Mouse (Mus musculus) urinary bladder, postnatal 36 days (tissue): ENCODE results near the gene Specc1l.
"Not testable (repeated sequence)": the region's sequence is repeated elsewhere in the genome, so short reads cannot be mapped to it uniquely, and the experiment has no call there.

ENCODE experiments used
- DNase-seq, 2 experiments: peaks; one replicate each; pipeline ENCODE4 v3.0.0; 2022; ENCODE audit warnings: low spot score in 2 of 2, mixed read lengths in 1 of 2

Gene Specc1l

GRCm38 (mm10) chr10:75315756-75316155, 103.9 kb downstream of the Specc1l start:
- no peak for DNase-seq

DNA sequence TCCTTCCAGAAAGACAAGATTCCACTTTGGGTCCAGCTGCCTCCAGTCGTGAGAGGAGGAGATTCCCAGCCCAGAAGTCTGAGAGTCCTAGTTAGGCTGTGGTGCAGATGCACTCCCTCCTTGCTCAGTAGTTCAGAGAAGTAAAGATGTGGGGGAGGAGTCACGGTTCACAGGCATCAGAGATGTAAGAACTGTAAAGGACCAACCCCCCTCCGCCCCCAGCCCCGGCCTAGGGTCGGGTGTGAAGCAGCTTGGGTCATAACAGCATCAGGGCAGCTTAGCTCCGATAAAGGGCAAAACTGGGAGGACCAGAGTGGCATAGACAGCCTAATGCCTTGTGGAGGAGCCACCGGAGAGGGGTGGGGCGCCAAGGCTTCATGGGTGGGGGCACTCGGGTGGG, 104.6 kb downstream of the Specc1l start:
- no peak for DNase-seq

DNA sequence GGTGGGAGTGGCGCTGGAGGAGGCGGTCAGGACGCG, 104.8 kb downstream of the Specc1l start, which contains the start of gene Adora2a:
Gene Adora2a (plus strand): TSS at position 6 of the 36 bp plus-strand sequence.
- no peak for DNase-seq

DNA sequence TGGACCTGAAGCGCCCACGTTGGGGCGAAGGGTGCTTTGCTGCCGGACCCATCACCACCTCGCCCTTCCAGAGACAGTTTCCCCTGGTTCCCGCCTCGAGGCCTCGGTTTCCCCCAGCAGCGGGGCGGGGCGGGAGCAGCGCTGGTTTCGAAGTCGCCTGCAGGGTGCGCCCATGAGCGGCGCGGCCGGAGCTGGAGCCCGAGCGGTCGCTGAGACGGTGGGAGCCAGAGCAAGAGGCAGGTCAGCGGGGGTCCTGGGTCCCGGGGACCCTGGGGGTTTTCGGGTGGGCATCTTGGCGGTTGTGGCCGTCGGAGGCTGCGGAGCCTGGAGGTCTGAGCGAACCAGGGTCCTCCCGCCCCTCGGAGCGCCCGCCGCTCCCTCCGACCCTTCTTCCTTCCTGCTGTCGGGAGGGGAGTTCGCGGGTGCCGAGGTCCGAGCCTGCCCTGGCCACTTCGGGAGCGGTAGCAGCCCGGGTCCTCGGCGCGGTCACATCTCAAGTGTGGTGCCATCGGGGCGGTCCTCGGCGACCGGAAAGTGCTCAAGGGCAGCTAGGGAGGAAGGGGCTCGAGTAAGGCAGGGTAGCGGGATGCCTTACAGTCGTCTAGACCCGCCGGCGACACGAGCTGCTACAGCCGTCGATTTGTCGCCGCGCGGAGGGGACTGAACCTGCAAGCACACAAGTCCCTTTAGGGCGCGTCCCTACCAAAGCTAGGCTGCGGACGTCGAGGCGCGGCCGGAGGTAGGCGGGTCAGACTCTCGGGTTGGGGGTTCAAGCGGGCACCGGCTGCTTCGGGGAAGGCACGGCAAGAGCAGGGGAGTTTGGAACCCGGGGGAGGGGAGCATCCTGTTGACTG, 105.3 kb downstream of the Specc1l start:
- peak; percentile 47 to 66 for DNase-seq

DNA sequence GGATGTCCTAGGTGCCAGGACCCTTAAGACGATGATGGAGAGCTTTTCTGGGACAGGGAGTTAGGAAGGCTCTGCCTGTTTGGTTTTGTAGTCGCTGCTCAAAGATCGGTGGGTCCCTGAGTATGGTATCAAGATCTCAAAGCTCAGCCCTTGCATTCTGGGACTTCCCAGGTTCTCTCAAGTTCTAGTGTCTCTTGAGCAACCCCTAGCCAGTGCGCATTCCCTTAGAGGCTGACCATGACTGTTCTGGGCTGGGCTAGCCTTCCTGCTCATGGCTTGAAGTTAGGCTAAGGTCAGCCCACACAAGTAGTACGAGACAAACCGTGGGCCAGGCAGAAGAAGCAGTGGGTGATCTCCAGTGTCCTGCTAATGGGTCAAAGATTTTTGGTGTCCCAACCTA, 106.3 kb downstream of the Specc1l start:
- DNase-seq = no peak

DNA sequence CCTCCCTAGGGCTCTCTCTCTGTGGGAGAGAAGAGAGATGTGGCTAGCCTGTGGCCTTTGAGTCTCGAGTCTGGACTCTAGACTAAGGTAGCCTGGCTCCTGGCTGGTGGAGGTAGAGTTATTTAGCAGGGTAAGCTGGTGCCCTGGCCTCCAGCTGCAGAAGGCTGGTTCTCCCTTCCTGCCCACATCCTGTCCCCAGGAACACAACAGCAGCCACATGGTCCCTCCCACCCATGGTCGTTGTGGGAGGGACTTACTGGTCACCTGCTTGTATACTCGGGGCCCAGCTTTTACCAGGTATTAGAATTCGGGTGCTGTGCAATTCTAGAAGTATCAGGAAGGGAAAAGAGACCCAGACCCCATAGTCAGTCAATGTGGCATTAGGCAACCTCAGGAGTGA, 108.4 kb downstream of the Specc1l start:
- no peak for DNase-seq

- DNase-seq = no peak
Observed at GRCm38 (mm10) chr10:75322966-75323365, 111.1 kb downstream of the Specc1l start.

GRCm38 (mm10) chr10:75323986-75324385, 112.1 kb downstream of the Specc1l start:
- no peak for DNase-seq

- no peak for DNase-seq
Observed at GRCm38 (mm10) chr10:75324391-75324790, 112.5 kb downstream of the Specc1l start.

DNA sequence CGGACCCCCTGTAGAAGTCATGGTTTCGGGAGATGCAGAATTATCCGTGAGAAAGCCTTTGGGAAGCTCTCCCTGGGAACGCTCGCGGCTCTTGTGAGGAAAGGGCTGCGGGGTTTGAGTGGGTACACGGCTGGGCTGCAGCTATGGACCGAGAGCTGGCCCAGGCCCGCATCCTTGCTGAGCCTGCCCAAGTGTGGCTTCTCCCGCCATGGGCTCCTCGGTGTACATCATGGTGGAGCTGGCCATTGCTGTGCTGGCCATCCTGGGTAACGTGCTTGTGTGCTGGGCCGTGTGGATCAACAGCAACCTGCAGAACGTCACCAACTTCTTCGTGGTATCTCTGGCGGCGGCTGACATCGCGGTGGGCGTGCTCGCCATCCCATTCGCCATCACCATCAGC, 113.9 kb downstream of the Specc1l start:
- DNase-seq = no peak

DNA sequence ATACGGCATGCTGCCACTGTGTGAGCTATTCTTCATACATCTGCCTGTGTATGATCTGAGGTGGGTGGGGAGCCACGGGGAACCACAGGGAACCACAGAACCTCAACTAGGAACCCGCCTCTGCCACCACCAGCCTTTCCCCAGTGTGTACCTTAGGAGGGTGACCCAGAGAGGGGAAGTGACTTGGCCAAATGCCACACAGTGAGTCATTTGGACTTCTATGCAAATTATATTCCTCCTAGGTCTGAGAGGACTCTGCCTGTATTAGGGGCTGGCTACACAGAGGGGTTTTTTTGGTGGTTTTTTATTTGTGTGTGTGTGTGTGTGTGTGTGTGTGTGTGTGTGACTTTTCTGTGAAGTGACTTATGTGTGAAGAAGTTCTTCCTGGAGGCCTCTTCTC, 114.7 kb downstream of the Specc1l start:
- DNase-seq = peak in 1 of 2 experiments; percentile 66

DNA sequence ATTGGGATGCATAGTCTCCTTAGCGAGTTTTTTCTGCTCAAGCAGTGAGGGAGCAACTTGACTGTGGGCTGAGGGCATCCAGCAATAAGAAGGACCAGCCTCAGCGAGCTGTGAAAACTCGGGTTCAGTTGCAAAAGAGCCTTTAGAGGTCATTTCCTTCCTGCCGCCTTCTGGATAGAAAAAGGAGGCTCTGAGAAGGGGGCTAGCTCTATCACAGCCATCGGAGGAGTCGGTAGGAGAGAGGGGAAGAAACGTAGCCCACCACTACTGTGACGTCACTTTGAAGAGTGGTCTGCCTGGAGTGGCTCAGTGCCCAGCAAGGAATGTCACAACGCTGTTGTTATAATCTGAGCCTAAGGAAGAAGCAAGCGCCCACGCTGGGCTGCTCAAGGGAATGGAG, 115.2 kb downstream of the Specc1l start:
- DNase-seq = no peak

DNA sequence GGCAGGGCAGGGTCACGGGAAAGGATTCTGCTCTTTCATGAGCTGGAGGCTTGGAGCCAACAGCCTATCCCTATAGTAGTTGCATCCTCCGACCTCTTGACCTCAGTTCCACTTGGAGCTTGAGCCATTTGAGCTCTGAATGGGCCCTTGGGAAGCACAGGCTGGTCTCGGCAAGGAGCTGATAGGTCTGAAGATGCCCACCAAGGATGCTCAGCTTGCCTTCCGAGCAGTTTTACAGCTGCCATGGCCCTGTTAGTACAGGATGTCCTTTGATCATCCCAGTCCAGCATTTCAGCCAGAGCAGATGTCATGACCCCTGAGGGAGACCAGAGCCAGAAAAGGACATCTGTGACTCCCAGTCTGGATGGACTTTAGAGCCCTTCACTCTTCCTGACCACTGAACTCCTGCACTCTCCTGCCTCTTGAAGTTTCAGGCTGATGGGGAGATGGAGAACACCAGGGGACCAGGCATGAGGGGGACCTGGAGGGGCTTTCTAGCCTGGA, 116.4 kb downstream of the Specc1l start:
- DNase-seq = no peak

DNA sequence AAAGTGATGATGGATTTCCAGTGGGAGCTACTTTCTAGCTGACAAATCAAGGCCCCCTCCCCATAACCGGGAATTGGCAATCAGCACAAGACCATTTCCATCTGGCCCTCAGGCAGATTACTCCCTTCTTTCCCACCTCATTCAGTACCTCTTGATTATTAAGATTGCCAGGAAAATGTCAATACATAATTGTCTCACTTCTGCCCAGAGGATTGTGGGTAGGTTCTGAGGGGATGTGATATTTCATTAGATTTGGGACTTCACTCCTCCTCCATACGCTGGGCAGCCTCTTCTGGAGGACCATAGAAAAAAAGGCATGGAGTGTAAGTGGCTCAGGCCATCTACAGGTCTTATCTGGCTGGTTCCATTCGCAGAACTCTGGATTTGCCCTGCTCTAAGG, 120.4 kb downstream of the Specc1l start:
- DNase-seq = no peak

- no peak for DNase-seq
Observed at GRCm38 (mm10) chr10:75333176-75333776, 121.4 kb downstream of the Specc1l start.

DNA sequence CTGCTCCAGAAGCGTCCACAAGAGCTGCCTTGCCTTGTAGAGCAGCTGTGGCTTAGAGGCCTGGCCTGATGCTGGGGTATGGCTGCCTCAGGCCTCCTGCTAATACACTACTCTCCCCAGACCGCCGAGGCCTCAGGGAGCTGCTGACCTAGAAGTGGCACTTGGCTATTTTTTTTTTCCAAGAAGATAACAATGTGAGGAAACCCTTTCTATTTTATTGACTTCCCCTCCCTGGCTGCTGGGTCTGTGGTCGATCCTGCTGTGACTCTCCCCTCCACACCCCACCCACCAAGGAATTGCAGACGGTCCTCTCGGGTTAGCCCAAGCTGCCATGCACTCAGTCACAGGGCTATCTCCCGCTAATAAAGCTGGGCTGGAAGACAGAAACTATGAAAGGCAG, 122.3 kb downstream of the Specc1l start:
- no peak for DNase-seq

DNA sequence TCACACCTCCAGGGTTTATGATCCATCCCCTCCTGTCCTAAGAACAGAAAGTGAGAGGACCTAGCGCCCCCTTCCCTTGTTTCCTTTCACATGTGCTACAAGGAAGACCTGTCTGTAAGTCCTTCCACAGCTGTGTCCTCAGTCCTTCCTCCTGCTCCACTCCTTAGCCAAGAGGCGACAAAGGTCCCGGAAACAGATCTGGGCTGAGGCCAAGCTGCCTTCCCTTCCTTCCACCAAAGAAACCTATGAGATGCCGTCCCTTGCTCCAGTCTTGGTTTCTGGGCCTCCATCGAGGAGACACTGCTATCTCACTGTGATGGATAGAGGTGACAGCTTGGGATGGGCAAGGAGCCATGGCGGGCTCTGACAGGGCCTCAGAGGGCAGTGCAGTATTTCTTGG, 123.2 kb downstream of the Specc1l start:
- no peak for DNase-seq

GRCm38 (mm10) chr10:75337231-75337630, 125.4 kb downstream of the Specc1l start:
- no peak for DNase-seq

DNA sequence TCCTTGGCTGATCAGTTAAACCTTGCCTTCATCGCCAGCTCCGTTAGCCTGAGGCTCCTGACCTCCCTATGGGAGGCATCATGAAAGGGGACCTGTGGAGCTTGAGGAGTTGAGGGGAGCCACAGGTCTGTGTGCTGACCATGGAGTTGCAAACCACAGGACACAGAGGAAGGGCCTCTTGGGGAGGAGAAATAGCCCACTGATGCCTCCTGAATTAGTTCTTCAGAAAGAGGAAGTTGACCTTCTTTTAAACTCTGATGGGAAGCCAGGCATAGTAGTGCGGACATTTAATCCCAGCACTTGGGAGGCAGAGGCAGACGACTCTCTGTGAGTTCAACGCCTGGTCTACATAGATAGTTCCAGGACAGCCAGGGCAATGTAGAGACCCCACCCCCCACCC, 127.0 kb downstream of the Specc1l start:
- no peak for DNase-seq

DNA sequence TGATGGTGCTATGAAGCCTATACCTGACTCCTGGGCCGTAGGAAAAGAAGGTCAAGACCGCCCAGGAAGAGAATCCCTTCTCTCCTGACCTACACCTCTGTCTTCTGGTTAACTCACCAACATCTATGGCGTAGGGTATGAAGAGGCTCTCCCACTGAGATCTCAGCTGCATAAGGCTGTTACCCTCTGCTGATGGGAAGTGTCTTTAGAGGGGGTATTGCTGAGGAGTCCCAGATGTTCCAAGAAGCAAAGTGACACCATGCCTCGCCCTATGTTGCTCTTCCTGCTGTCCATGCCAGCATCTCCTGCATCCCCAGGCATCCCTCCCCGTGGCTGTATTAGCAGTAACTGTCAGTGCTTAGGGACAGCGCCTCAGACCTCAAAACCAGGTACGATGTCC, 127.5 kb downstream of the Specc1l start:
- no peak for DNase-seq

DNA sequence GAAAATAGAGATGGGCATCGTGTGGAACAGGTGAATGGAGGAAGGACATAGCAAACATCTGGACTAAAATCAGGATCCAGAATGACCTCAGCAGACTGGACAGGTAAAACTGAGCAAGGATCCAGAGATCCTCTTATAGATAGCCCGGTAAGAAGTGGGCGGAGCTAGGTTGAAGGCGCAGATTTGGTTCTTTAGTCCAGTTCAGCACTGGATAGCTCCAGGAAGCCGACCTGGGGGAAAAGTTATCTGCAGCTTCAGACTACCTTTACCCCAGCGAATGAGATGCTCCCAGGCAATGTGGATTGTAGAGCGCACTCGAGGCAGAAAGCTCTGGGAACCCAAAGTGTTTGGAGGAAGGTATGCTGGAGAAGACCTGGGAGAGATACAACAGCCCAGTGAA, 130.1 kb downstream of the Specc1l start:
- no peak for DNase-seq

GRCm38 (mm10) chr10:75344563-75344962, 132.7 kb downstream of the Specc1l start:
- DNase-seq = not testable (repeated sequence)

DNA sequence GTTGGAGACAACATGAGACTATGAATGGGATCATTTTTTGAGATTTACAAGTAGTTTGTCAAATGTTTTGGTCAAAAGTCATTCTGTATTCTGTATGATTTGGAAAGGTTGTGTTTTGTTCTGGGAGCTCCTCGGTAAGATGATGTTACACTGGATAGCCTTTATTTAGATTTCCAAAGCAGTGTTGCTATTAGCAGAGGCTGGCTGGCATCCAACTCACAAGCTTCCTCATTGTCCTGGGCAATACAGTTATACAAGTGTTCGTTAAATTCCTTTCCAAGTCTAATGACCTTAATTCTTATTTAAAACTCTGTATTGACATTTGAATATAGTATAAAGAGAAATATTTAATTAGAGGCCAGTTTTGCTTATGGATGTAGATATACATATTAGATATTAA, 133.4 kb downstream of the Specc1l start:
- no peak for DNase-seq

- no peak for DNase-seq
Observed at GRCm38 (mm10) chr10:75350564-75350963, 138.7 kb downstream of the Specc1l start.
